Mouse (Mus musculus) hindbrain, embryonic 10.5 days (tissue): ENCODE measurements around the gene Shprh. TPM values are rescaled to one million over a fixed set of nuclear protein-coding genes. Genes with fewer than 3 reads are reported as not detected.
"Not testable (repeated sequence)": the region's sequence is repeated elsewhere in the genome, so short reads cannot be mapped to it uniquely, and the experiment has no call there.

Experiments used
- DNase-seq: peaks from one replicate; pipeline ENCODE4 v3.0.0-alpha.2; 2017; ENCODE audit warnings: low spot score
- H3K27ac ChIP-seq: fragments of 300-500 bp; sonication (generic); 2 replicates; pipeline ENCODE4 v1.5.1; 2016; ENCODE audit warnings: mild to moderate bottlenecking, moderate library complexity
- H3K27me3 ChIP-seq: fragments of 300-500 bp; sonication (generic); 2 replicates; pipeline ENCODE4 v1.6.1; 2016; ENCODE audit warnings: mild to moderate bottlenecking; ENCODE audit not compliant: poor library complexity, insufficient read depth, severe bottlenecking
- H3K36me3 ChIP-seq: fragments of 300-500 bp; sonication (generic); 2 replicates; pipeline ENCODE4 v1.6.1; 2016; ENCODE audit warnings: mild to moderate bottlenecking, moderate library complexity
- H3K4me1 ChIP-seq: fragments of 300-500 bp; sonication (generic); replicated peaks from 2 replicates; pipeline ENCODE4 v1.6.1; 2016; ENCODE audit warnings: mild to moderate bottlenecking
- H3K4me3 ChIP-seq: fragments of 300-500 bp; sonication (generic); 2 replicates; pipeline ENCODE4 v1.5.1; 2016; ENCODE audit warnings: mild to moderate bottlenecking, moderate library complexity
- H3K9me3 ChIP-seq: fragments of 300-500 bp; sonication (generic); 2 replicates; pipeline ENCODE4 v1.6.1; 2016; ENCODE audit warnings: mild to moderate bottlenecking, moderate library complexity
- WGBS: fragments of 180-500 bp; shearing (Covaris S2); methylation state at CpG from one replicate; pipeline ENCODE4 v1.1.7; 2016; 5-methylcytosine and 5-hydroxymethylcytosine counted together
- polyA plus RNA-seq: library from polyadenylated mRNA; unstranded; fragments of >200 nt; fragmentation: Nextera tagmentation; extraction: Ambion mirVana; gene quantifications from 2 replicates; pipeline ENCODE4 v1.2.1, GENCODE M21; 2016

The Shprh gene
- polyA plus RNA-seq, 1 experiment from 2014 or later: 17.2 TPM

GRCm38 (mm10) chr10:11260119-11260518, 110.9 kb downstream of the Shprh start:
- H3K4me1 ChIP-seq: no peaks in the 10 kb centered on the region
- no peak for DNase-seq
- no peak overlapping the region for H3K4me3 ChIP-seq
- H3K27me3 ChIP-seq: no peaks in the 10 kb centered on the region
- 0 out of 2 replicates have a peak, but pooled peaks cover 3% of the 10 kb centered on the region for H3K9me3 ChIP-seq
- H3K36me3 ChIP-seq: no peaks in the 10 kb centered on the region
- no peak overlapping the region for H3K27ac ChIP-seq

DNA sequence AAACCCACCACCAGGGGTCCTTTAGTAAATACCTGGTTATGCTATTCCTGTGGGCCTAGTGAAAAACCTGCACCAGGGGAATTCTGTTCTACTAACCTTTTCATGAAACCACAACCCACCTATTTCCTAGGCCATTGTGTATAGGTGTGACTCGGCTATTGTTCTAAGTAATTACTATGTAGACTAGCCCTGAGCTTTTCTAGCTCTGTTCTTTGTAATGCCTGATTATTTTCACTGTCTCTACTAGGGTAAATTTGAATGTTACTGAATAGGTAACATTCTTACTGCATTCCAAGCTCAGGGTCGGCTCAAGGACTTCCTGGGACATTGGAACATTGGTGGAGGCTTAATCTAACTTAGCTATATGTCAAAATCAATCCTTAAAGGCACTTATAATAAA, 113.1 kb downstream of the Shprh start:
- WGBS: 83% methylated on average over 2 of the region's 2 CpGs
- H3K36me3 ChIP-seq, H3K4me3 ChIP-seq, H3K4me1 ChIP-seq, H3K27me3 ChIP-seq, H3K9me3 ChIP-seq, H3K27ac ChIP-seq, DNase-seq: not testable (repeated sequence)

DNA sequence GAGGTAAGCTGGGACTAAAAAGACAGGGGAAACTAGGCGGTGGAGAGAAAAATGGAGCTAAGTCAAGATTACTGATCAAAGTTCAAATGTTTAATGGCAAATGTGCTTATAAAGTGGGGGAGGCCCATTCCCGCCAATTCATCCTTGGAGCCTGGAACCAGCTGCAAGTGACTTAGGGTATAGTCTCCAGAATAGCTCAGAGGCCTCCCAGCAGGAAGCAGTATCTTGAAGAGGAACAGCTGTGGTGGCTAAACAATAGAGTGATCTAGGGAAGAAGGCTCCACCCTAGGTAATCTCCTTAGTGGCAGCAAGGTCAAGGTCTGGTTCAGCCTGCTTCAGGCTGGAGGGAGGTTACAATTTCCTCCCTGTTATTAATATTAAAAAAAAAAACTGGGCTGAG, 114.6 kb downstream of the Shprh start:
- not testable (repeated sequence) for H3K4me3 ChIP-seq, DNase-seq, H3K4me1 ChIP-seq, H3K27ac ChIP-seq, H3K9me3 ChIP-seq, H3K27me3 ChIP-seq, H3K36me3 ChIP-seq
- 81% methylated on average over 2 of the region's 2 CpGs for WGBS

Other genes with a start within 250 kb of the Shprh start
- gene Grm1, start 67.1 kb upstream of the Shprh start, polyA plus RNA-seq: 0.12 TPM in 1 of 2 replicates, not detected in the other
- gene Fbxo30, start 131.9 kb downstream of the Shprh start, polyA plus RNA-seq: 35.5 and 48.4 TPM in 2 replicates
- gene Epm2a, start 194.0 kb downstream of the Shprh start, polyA plus RNA-seq: 0.33 and 0.35 TPM in 2 replicates